Mouse (Mus musculus): ENCODE results near the gene Slc16a1. TPM values are rescaled to one million over a fixed set of nuclear protein-coding genes. Genes with fewer than 3 reads are reported as not detected.
A peak's percentile ranks its signal among the peaks of the same experiment; 100 is the strongest.
"Not testable (repeated sequence)": the region's sequence is repeated elsewhere in the genome, so short reads cannot be mapped to it uniquely, and the experiment has no call there.

Gene Slc16a1
- polyA plus RNA-seq, 1 experiment from 2014 or later: 9.6 TPM

- H3K4me2 ChIP-seq (replicated peaks): no peak overlapping the region
- 0 out of 2 replicates have a peak, but pooled peaks cover 2% of the 10 kb centered on the region for H3K27me3 ChIP-seq
- H3K4me3 ChIP-seq (replicated peaks): no peak overlapping the region
- no peak overlapping the region for H3K9ac ChIP-seq (replicated peaks)
- H3K36me3 ChIP-seq: no peaks in the 10 kb centered on the region
- ATAC-seq: no peak
- no peak overlapping the region for H3K27ac ChIP-seq
- 92% methylated on average over 5 of the region's 5 CpGs for WGBS
- H3K4me1 ChIP-seq (replicated peaks): peaks cover 12% of the 10 kb centered on the region; the same call in 1 of the 2 replicates
- H3K9me3 ChIP-seq: no peaks in the 10 kb centered on the region
Observed at GRCm38 (mm10) chr3:104668989-104669388, 30.5 kb downstream of the Slc16a1 start.

- peak; percentile 35; the same call in 1 of the 2 replicates for ATAC-seq
- Histone ChIP-seq H3K36me3 (no peaks in the 10 kb centered on the region), H3K4me3 (replicated peaks) (no peak overlapping the region), H3K27ac (no peak overlapping the region), H3K9ac (replicated peaks) (no peak overlapping the region), H3K4me2 (replicated peaks) (no peak overlapping the region), H3K9me3 (no peaks in the 10 kb centered on the region), H3K4me1 (replicated peaks) (peaks cover 16% of the 10 kb centered on the region), H3K27me3 (0 out of 2 replicates have a peak, but pooled peaks cover 2% of the 10 kb centered on the region)
- WGBS: 32% methylated on average over 1 of the region's 1 CpGs
Observed at GRCm38 (mm10) chr3:104669856-104670182, 31.4 kb downstream of the Slc16a1 start.

DNA sequence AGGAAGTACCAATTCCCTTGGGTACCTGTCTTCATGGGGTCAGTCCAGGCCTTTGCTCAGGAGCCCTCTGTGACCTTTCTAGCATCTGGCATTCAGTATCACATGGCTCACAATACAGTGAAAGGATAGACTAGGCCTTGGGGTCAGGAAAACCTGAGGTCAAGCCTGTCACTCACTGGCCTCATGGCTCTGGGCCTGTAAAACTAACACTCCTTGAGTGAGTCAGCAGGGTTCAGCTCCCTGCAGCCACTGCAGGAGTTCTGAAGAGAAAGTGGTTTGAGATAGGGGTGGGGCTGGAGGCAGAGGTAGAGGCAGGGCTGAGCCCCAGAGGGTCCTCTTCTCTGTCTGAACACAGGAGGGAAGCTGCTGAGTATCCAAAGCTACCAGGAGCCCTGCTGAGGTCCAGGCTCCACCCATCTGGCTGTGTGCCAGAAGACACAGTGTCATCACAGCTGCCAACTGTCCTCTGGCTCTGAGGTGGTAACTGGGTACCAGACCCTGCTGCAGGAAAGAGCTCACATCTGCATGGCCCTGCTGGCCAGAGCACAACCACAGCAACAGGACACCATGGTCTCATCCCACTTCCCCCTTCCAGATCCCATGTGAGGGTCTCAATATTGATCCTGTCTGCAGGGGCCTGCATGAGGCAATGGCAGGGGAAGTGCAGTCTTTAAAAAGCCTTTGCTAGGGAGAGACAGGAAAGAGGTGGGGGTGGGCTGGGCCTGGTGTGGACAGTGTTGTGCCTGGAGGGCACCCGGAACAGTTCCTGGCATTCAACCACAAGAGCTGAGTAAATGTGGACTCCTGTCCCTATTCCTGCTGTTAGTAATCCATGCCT, 31.9 kb downstream of the Slc16a1 start:
- peak; percentile 63 for ATAC-seq
- not testable (repeated sequence) for H3K27ac ChIP-seq; H3K27me3 ChIP-seq; H3K4me2 ChIP-seq (replicated peaks); H3K4me3 ChIP-seq (replicated peaks); H3K9ac ChIP-seq (replicated peaks); H3K9me3 ChIP-seq; H3K36me3 ChIP-seq
- peaks cover 22% of the 10 kb centered on the region for H3K4me1 ChIP-seq (replicated peaks)
- 67% methylated on average over 1 of the region's 1 CpGs for WGBS

- no peaks in the 10 kb centered on the region for H3K9me3 ChIP-seq
- H3K4me2 ChIP-seq (replicated peaks): no peak overlapping the region
- H3K27me3 ChIP-seq: 0 out of 2 replicates have a peak, but pooled peaks cover 2% of the 10 kb centered on the region
- H3K9ac ChIP-seq (replicated peaks): no peak overlapping the region
- H3K27ac ChIP-seq: no peak overlapping the region
- H3K36me3 ChIP-seq: no peaks in the 10 kb centered on the region
- 84% methylated on average over 6 of the region's 6 CpGs for WGBS
- ATAC-seq: no peak
- H3K4me3 ChIP-seq (replicated peaks): no peak overlapping the region
- H3K4me1 ChIP-seq (replicated peaks): peaks cover 23% of the 10 kb centered on the region
Observed at GRCm38 (mm10) chr3:104671543-104671942, 33.1 kb downstream of the Slc16a1 start.

- Histone ChIP-seq H3K27me3 (0 out of 2 replicates have a peak, but pooled peaks cover 2% of the 10 kb centered on the region), H3K27ac (no peak overlapping the region), H3K9me3 (no peaks in the 10 kb centered on the region), H3K4me3 (replicated peaks) (no peak overlapping the region), H3K4me1 (replicated peaks) (peaks cover 23% of the 10 kb centered on the region), H3K4me2 (replicated peaks) (no peak overlapping the region), H3K9ac (replicated peaks) (no peak overlapping the region), H3K36me3 (no peaks in the 10 kb centered on the region)
- 71% methylated on average over 4 of the region's 4 CpGs for WGBS
- no peak for ATAC-seq
Observed at GRCm38 (mm10) chr3:104672041-104672440, 33.6 kb downstream of the Slc16a1 start.

DNA sequence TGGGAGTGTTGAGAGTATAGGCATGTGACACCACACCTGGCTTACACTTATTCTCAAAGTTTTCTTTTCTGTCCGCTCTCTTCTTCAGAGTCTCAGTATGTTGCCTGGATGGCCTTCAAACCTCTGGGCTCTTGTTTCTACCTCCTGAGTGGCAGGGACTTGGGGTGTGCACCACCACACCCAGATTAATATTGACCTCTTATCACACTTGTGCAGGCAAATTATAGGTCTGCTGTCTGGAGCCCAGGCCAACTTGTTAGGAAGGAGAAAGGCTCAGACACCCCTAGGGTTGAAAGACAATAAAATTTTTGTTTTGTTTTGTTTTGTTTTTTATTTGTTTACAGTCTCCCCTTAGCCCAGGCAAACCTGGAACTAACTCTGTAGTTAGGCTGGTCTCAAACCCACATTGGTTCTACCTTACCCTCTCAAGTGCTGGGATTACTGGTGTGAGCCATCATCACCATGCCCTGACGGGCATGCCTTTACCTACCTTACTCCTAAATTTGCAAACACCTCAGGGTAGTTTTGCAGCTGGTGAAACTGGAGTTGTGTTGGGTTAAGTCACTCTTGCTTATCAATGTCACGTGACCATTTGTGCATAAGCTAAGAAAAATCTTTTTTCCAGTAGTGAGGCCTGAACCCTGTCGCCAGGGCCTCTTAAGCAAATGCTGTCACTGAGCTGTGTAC, 35.3 kb downstream of the Slc16a1 start:
- no peaks in the 10 kb centered on the region for H3K9me3 ChIP-seq
- H3K4me1 ChIP-seq (replicated peaks): peaks cover 23% of the 10 kb centered on the region
- H3K27me3 ChIP-seq: 0 out of 2 replicates have a peak, but pooled peaks cover 2% of the 10 kb centered on the region
- no peak overlapping the region for H3K4me2 ChIP-seq (replicated peaks)
- no peak for ATAC-seq
- H3K4me3 ChIP-seq (replicated peaks): no peak overlapping the region
- no peak overlapping the region for H3K9ac ChIP-seq (replicated peaks)
- 81% methylated on average over 4 of the region's 4 CpGs for WGBS
- no peaks in the 10 kb centered on the region for H3K36me3 ChIP-seq
- H3K27ac ChIP-seq: no peak overlapping the region

- no peak for ATAC-seq
- 31% methylated on average over 14 of the region's 14 CpGs for WGBS
- no peak overlapping the region; the same call in 1 of the 2 replicates for H3K27ac ChIP-seq
Observed at GRCm38 (mm10) chr3:104674329-104675220, 36.1 kb downstream of the Slc16a1 start.

GRCm38 (mm10) chr3:104675258-104675851, 36.9 kb downstream of the Slc16a1 start:
- H3K9ac ChIP-seq (replicated peaks): peak overlapping the region; percentile 56
- peak overlapping the region; percentile 40 for H3K4me3 ChIP-seq (replicated peaks)
- 6% methylated on average over 23 of the region's 23 CpGs for WGBS
- 0 out of 2 replicates have a peak, but pooled peaks cover 2% of the 10 kb centered on the region for H3K27me3 ChIP-seq
- H3K4me2 ChIP-seq (replicated peaks): peak overlapping the region; percentile 63
- no peak overlapping the region; the same call in 1 of the 2 replicates for H3K27ac ChIP-seq
- H3K36me3 ChIP-seq: no peaks in the 10 kb centered on the region
- ATAC-seq: peak; percentile 90
- no peaks in the 10 kb centered on the region for H3K9me3 ChIP-seq
- H3K4me1 ChIP-seq (replicated peaks): peaks cover 18% of the 10 kb centered on the region

More at GRCm38 (mm10) chr3:104674329-104675220, 36.1 kb downstream of the Slc16a1 start:
- 0 out of 2 replicates have a peak, but pooled peaks cover 2% of the 10 kb centered on the region for H3K27me3 ChIP-seq
- peak overlapping the region; percentile 63 for H3K4me2 ChIP-seq (replicated peaks)
- H3K4me3 ChIP-seq (replicated peaks): peak overlapping the region; percentile 40
- no peaks in the 10 kb centered on the region for H3K9me3 ChIP-seq
- peaks cover 23% of the 10 kb centered on the region for H3K4me1 ChIP-seq (replicated peaks)
- peak overlapping the region; percentile 56 for H3K9ac ChIP-seq (replicated peaks)
- no peaks in the 10 kb centered on the region for H3K36me3 ChIP-seq

GRCm38 (mm10) chr3:104677781-104678180, 39.3 kb downstream of the Slc16a1 start:
- Histone ChIP-seq H3K27me3 (0 out of 2 replicates have a peak, but pooled peaks cover 2% of the 10 kb centered on the region), H3K4me2 (replicated peaks) (no peak overlapping the region), H3K4me3 (replicated peaks) (no peak overlapping the region), H3K4me1 (replicated peaks) (peaks cover 11% of the 10 kb centered on the region; the same call in 1 of the 2 replicates), H3K9me3 (no peaks in the 10 kb centered on the region), H3K9ac (replicated peaks) (no peak overlapping the region), H3K27ac (no peak overlapping the region), H3K36me3 (no peaks in the 10 kb centered on the region)
- ATAC-seq: no peak
- 100% methylated on average over 2 of the region's 2 CpGs for WGBS

GRCm38 (mm10) chr3:104678826-104679225, 40.4 kb downstream of the Slc16a1 start:
- Histone ChIP-seq H3K4me2 (replicated peaks) (no peak overlapping the region), H3K4me1 (replicated peaks) (peaks cover 11% of the 10 kb centered on the region; the same call in 1 of the 2 replicates), H3K27ac (no peak overlapping the region), H3K36me3 (no peaks in the 10 kb centered on the region), H3K9ac (replicated peaks) (no peak overlapping the region), H3K27me3 (no peaks in the 10 kb centered on the region), H3K4me3 (replicated peaks) (no peak overlapping the region), H3K9me3 (no peaks in the 10 kb centered on the region)
- WGBS: 85% methylated on average over 8 of the region's 8 CpGs
- ATAC-seq: no peak

All from midbrain, embryonic 13.5 days (tissue).